ENCODE assay signal across 18 mouse cellular contexts in the genomic region with DNA sequence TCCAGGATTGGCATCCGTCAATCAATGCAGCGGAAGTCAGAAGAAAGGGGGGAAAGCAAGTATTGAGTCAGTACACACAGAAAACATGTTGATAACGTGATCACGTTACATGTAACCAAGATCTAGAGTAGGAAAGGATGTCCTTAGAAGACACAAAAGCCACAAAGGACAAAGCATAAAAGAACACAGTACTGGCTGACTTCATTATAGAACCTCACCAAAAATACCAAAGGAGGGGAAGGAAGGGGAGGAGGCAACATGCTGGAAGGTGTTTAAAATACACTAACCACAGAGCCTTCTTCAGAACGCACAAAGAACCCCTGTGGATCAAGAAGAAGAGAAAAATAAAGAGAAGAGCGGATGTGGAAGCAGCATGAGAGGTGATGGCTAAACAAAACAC. TPM values are rescaled to one million over a fixed set of nuclear protein-coding genes. Genes with fewer than 3 reads are reported as not detected.
DNase-seq lines count a peak whose midpoint lies in the region; ATAC-seq lines count a peak whose summit lies in the region.
"Had no signal": no experiment of that assay in that cellular context is flagged by ENCODE, and none has a peak within 500 bp of the region (broad histone marks: within the 10 kb centered on the region; RNA-seq: fewer than 3 reads in every experiment).

No protein-coding gene starts in this region.

- H3K9ac ChIP-seq in intestine, embryonic 16.5 days (ENCODE audit: low read depth, low read length), result 0 out of 2 replicates have a peak overlapping the region, but pooled peaks have one; percentile 9
- no peak overlapping the region for H3K9ac ChIP-seq in intestine, embryonic 15.5 days
- H3K9ac ChIP-seq: forebrain, embryonic 15.5 days; limb, embryonic 13.5 days had no signal

- peaks cover 17% of the 10 kb centered on the region for H3K4me1 ChIP-seq in intestine, embryonic 16.5 days (ENCODE audit: control insufficient read depth, insufficient read depth, low read length)
- H3K4me1 ChIP-seq in intestine, embryonic 15.5 days (replicated peaks), result peaks cover 14% of the 10 kb centered on the region

- no peak overlapping the region for H3K27ac ChIP-seq in intestine, embryonic 16.5 days (ENCODE audit: low read length)
- no peak overlapping the region for H3K27ac ChIP-seq in intestine, embryonic 15.5 days
- H3K27ac ChIP-seq: forebrain, embryonic 15.5 days; limb, embryonic 13.5 days; midbrain, embryonic 10.5 days had no signal

- no peaks in the 10 kb centered on the region for H3K9me3 ChIP-seq in intestine, embryonic 16.5 days (ENCODE audit: control insufficient read depth, low read length)
- no peaks in the 10 kb centered on the region for H3K9me3 ChIP-seq in intestine, embryonic 15.5 days
- H3K9me3 ChIP-seq: forebrain, embryonic 15.5 days; limb, embryonic 13.5 days; midbrain, embryonic 10.5 days had no signal

- 0 out of 2 replicates have a peak, but pooled peaks cover 3% of the 10 kb centered on the region for H3K36me3 ChIP-seq in intestine, embryonic 16.5 days (ENCODE audit: control insufficient read depth, insufficient read depth, low read length)
- peaks cover 5% of the 10 kb centered on the region; the same call in 1 of the 2 replicates for H3K36me3 ChIP-seq in intestine, embryonic 15.5 days
- H3K36me3 ChIP-seq in splenic B cell, adult 2 months (ENCODE audit: control insufficient read depth, insufficient read depth, low read length, poor library complexity, severe bottlenecking), result peaks cover 2% of the 10 kb centered on the region; the same call in 1 of the 2 replicates

- DNase-seq in thymus, postnatal 0 days (ENCODE audit: low spot score), result peak; percentile 78
- DNase-seq in thymus, postnatal 4 days, result no peak
- peak; percentile 90 for DNase-seq in induced T-regulatory cell, adult 2 months (ENCODE audit: low read depth)
- DNase-seq in splenic B cell, adult 2 months (ENCODE audit: low read depth, low spot score), result peak; percentile 18
- DNase-seq in layer of hippocampus, adult 11-12 months (ENCODE audit: low spot score), result no peak
- DNase-seq: adrenal gland, postnatal 36 days; cerebellum, postnatal 25 days; heart, adult 11 months; heart, postnatal 36 days; kidney, adult 2 months; kidney, postnatal 4 days; lung, postnatal 14 days had no signal

- H3K27me3 ChIP-seq in intestine, embryonic 16.5 days (replicated peaks; ENCODE audit: control insufficient read depth, insufficient read depth, low read length), result no peaks in the 10 kb centered on the region
- H3K27me3 ChIP-seq in intestine, embryonic 15.5 days (replicated peaks), result no peaks in the 10 kb centered on the region
- H3K27me3 ChIP-seq in splenic B cell, adult 2 months (ENCODE audit: control insufficient read depth, insufficient read depth, low read length, poor library complexity, severe bottlenecking), result no peaks in the 10 kb centered on the region
- H3K27me3 ChIP-seq: forebrain, embryonic 15.5 days; limb, embryonic 13.5 days had no signal

- H3K4me2 ChIP-seq in intestine, embryonic 16.5 days (ENCODE audit: low read depth, low read length), result no peak overlapping the region
- no peak overlapping the region for H3K4me2 ChIP-seq in intestine, embryonic 15.5 days (replicated peaks)
- H3K4me2 ChIP-seq: forebrain, embryonic 15.5 days; limb, embryonic 13.5 days had no signal

- 86% methylated on average over 6 of the region's 6 CpGs for WGBS in intestine, embryonic 16.5 days
- 90% methylated on average over 6 of the region's 6 CpGs for WGBS in intestine, embryonic 15.5 days

- ATAC-seq in intestine, embryonic 16.5 days, result no peak
- no peak for ATAC-seq in intestine, embryonic 15.5 days
- ATAC-seq: forebrain, embryonic 15.5 days had no signal

- H3K4me3 ChIP-seq in intestine, embryonic 16.5 days (ENCODE audit: low read length), result no peak overlapping the region
- H3K4me3 ChIP-seq in intestine, embryonic 15.5 days (replicated peaks), result no peak overlapping the region
- H3K4me3 ChIP-seq: forebrain, embryonic 15.5 days; limb, embryonic 13.5 days; midbrain, embryonic 10.5 days; myocyte had no signal

RNA-seq across cellular contexts. Expression of a gene that starts 2.7 kb away (rescaled TPM):
- 104 and 115 TPM in 2 replicates for polyA plus RNA-seq in intestine, embryonic 16.5 days (2015; fragmentation: Nextera tagmentation; extraction: Ambion mirVana)
- 120 TPM in 2 replicates for polyA plus RNA-seq in intestine, embryonic 15.5 days (2015; fragmentation: Nextera tagmentation; extraction: Ambion mirVana)
- polyA plus RNA-seq in thymus, postnatal 0 days (2015; fragmentation: Nextera tagmentation; extraction: Ambion mirVana), result 191 and 200 TPM in 2 replicates

RNA-seq across cellular contexts. Expression of a gene that starts 44.2 kb away (rescaled TPM):
- 9.3 and 10.4 TPM in 2 replicates for polyA plus RNA-seq in intestine, embryonic 16.5 days (2015; fragmentation: Nextera tagmentation; extraction: Ambion mirVana)
- 9.0 and 10.0 TPM in 2 replicates for polyA plus RNA-seq in intestine, embryonic 15.5 days (2015; fragmentation: Nextera tagmentation; extraction: Ambion mirVana)
- 12.6 and 15.1 TPM in 2 replicates for polyA plus RNA-seq in thymus, postnatal 0 days (2015; fragmentation: Nextera tagmentation; extraction: Ambion mirVana)

Comparison
In these comparisons a context has a peak if more than half of its experiments do, and no peak if none do; other contexts are left out.
1. DNase-seq: peak in thymus, postnatal 0 days (single experiment), induced T-regulatory cell, adult 2 months (single experiment) and splenic B cell, adult 2 months (single experiment); none in thymus, postnatal 4 days (single experiment) and layer of hippocampus, adult 11-12 months (single experiment).